Mouse (Mus musculus): ENCODE measurements around the gene Dazap2. TPM values are rescaled to one million over a fixed set of nuclear protein-coding genes. Genes with fewer than 3 reads are reported as not detected.

The Dazap2 gene
- polyA plus RNA-seq, 1 experiment, result 612 TPM

DNA sequence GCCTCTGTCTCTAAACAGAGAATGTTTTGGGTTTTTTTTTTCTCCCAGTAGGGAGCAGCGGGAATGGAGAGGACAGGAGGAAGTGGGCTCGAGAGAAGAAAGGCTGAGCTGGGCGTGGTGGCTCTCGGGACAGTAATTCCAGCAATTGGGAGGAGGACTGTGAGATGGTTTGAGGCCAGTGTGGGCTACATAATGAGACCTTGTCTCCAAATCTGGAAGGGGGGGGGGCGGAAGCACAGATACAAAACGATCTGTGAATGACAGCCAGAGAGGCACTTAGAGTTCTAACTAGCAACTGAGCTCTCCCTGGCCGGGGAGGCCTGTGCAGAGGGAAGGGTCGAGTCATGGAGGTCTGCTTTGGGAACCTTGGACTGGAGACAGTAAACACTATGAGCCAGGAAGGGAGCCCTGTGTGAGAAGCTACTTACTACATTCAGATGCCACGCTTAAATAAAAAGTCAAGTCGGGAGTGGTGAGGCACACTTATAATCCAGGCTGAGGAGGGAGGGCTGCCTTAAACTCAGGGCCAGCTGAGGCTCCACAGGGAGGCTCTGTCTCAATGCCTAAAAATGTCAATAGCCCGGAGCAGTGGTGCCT lies 12.7 kb downstream of the Dazap2 start:
- no peak overlapping the region for H3K4me3 ChIP-seq (ENCODE audit: extremely low read depth, insufficient read depth, insufficient read length)
- DNase-seq (ENCODE audit: low read depth in 1 of 2, low spot score in 2 of 2), result no peak
- WGBS, result 72% methylated on average over 11 of the region's 11 CpGs
- no peaks in the 10 kb centered on the region for H3K27me3 ChIP-seq (ENCODE audit: control insufficient read depth, insufficient read depth, low read length)
- H3K4me1 ChIP-seq (ENCODE audit: control insufficient read depth, insufficient read depth, insufficient read length), result peaks cover 12% of the 10 kb centered on the region; the same call in 1 of the 2 replicates
- TF ChIP-seq CTCF (IDR thresholded peaks at IDR 0.05; ENCODE audit: extremely low read depth, insufficient read depth, insufficient read length, insufficient replicate concordance) (no peak), POLR2A (IDR thresholded peaks at IDR 0.05; ENCODE audit: low read depth, low read length) (no peak)
- H3K36me3 ChIP-seq (ENCODE audit: control insufficient read depth, insufficient read depth, low read length), result no peaks in the 10 kb centered on the region
- no peak overlapping the region for H3K27ac ChIP-seq (ENCODE audit: insufficient read depth, low read length)

DNA sequence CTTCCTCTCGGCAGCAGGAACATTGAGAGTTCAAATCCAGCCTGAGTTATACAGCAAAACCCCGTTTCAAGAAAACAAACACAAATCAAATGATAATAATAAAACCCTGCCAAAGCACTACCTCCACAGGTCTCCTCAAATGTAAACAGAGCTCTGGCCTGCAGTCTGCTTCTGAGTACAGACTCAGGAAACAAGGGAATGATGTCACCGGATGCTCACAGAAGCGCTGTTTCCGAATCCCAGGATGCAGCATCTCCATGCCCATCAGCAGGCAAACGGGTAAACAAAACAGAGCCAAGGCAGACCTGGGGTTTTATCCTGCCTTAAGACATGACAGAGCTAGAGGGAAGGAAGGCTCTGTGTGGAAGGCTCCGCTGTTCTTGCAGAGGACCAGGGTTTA lies 13.6 kb downstream of the Dazap2 start:
- Histone ChIP-seq H3K27me3 (ENCODE audit: control insufficient read depth, insufficient read depth, low read length) (no peaks in the 10 kb centered on the region), H3K36me3 (ENCODE audit: control insufficient read depth, insufficient read depth, low read length) (no peaks in the 10 kb centered on the region), H3K4me1 (ENCODE audit: control insufficient read depth, insufficient read depth, insufficient read length) (peaks cover 17% of the 10 kb centered on the region; the same call in 1 of the 2 replicates), H3K4me3 (ENCODE audit: extremely low read depth, insufficient read depth, insufficient read length) (no peak overlapping the region), H3K27ac (ENCODE audit: insufficient read depth, low read length) (no peak overlapping the region)
- no peak for DNase-seq (ENCODE audit: low read depth in 1 of 2, low spot score in 2 of 2)
- 75% methylated on average over 7 of the region's 7 CpGs for WGBS
- TF ChIP-seq POLR2A (IDR thresholded peaks at IDR 0.05; ENCODE audit: low read depth, low read length) (no peak), CTCF (IDR thresholded peaks at IDR 0.05; ENCODE audit: extremely low read depth, insufficient read depth, insufficient read length, insufficient replicate concordance) (no peak)

DNA sequence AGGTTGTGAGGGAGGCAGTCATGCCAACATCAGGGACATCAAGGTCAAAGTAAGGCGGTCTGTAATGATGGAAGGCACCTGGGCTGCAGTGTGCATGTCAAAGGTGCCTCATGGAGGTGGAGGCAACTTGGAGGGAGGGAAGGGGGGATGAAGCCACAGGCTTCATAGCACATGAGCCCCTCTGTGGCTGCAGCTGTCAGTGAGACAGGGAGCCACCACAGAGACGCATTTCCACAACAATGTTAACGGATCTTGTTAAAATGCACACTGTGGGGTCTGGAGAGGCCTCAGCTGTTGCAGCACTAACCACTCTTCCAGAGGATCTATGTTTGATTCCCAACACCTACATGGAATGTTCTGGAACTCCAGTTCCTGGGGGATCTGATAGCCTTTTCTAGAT lies 15.0 kb downstream of the Dazap2 start:
- H3K4me1 ChIP-seq (ENCODE audit: control insufficient read depth, insufficient read depth, insufficient read length), result peaks cover 17% of the 10 kb centered on the region; the same call in 1 of the 2 replicates
- no peak for TF ChIP-seq POLR2A (IDR thresholded peaks at IDR 0.05; ENCODE audit: low read depth, low read length)
- TF ChIP-seq CTCF (IDR thresholded peaks at IDR 0.05; ENCODE audit: extremely low read depth, insufficient read depth, insufficient read length, insufficient replicate concordance), result no peak
- H3K4me3 ChIP-seq (ENCODE audit: extremely low read depth, insufficient read depth, insufficient read length), result no peak overlapping the region
- no peak for DNase-seq (ENCODE audit: low read depth in 1 of 2, low spot score in 2 of 2)
- no peaks in the 10 kb centered on the region for H3K36me3 ChIP-seq (ENCODE audit: control insufficient read depth, insufficient read depth, low read length)
- no peak overlapping the region for H3K27ac ChIP-seq (ENCODE audit: insufficient read depth, low read length)
- no peaks in the 10 kb centered on the region for H3K27me3 ChIP-seq (ENCODE audit: control insufficient read depth, insufficient read depth, low read length)
- WGBS, result 91% methylated on average over 3 of the region's 3 CpGs

DNA sequence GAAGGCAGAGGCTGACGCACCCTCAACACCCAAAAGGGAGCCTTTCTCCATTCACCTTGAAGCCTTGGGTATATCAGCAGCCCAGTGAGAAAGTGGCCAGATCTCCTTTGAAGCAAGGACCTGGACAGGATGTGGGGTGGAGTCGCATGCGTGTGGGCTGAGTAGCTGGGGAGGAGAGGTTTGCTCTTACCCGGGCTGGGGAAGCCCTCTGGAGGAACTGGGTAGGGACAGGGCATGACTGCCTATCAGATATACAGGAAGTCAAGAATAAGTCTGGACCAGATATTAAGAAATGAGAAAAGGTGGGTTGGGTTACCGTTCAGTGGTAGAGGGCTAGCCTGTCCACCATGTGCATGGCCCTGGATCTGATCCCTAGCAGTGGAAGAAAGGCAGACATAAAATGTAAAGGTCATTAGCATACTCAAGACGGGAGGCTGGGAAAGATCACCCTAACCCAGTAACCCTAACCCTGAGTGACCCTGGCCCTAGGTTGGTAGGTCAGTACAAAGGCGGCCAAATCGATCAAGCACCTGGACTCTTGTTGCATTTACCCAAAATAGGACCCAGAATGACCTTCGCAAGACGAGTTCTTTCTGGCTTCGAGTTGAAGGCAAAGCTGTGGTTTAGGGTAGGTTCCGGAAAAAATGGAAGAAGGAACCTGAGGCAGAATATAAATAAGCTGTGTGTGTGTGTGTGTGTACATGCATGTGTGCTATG lies 16.5 kb downstream of the Dazap2 start:
- TF ChIP-seq POLR2A (IDR thresholded peaks at IDR 0.05; ENCODE audit: low read depth, low read length), result no peak
- TF ChIP-seq CTCF (IDR thresholded peaks at IDR 0.05; ENCODE audit: extremely low read depth, insufficient read depth, insufficient read length, insufficient replicate concordance), result no peak
- H3K27ac ChIP-seq (ENCODE audit: insufficient read depth, low read length), result no peak overlapping the region
- 40% methylated on average over 12 of the region's 12 CpGs for WGBS
- peaks cover 19% of the 10 kb centered on the region for H3K4me1 ChIP-seq (ENCODE audit: control insufficient read depth, insufficient read depth, insufficient read length)
- 0 out of 2 replicates have a peak, but pooled peaks cover 3% of the 10 kb centered on the region for H3K27me3 ChIP-seq (ENCODE audit: control insufficient read depth, insufficient read depth, low read length)
- H3K36me3 ChIP-seq (ENCODE audit: control insufficient read depth, insufficient read depth, low read length), result no peaks in the 10 kb centered on the region
- no peak overlapping the region for H3K4me3 ChIP-seq (ENCODE audit: extremely low read depth, insufficient read depth, insufficient read length)
- DNase-seq (ENCODE audit: low read depth in 1 of 2, low spot score in 2 of 2), result no peak

DNA sequence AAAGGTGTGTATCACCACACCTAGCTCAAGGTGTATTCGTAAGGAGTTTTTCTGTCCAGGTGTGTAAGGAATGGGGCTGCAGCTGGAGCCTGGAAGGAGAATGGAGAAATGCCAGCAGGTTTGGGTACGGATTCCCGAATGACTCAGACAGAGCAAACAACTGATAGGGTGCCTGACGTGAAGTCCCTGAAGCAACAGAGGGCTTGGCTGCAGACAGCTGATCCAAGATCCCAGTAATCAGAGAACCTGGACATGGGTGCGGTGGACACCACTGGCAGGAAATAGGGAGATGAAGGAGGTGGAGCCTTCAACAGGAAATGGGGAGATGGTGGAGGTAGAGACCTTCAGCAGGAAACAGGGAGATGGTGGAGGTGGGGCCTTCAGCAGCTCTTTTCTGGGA lies 17.2 kb downstream of the Dazap2 start:
- H3K36me3 ChIP-seq (ENCODE audit: control insufficient read depth, insufficient read depth, low read length), result no peaks in the 10 kb centered on the region
- no peak overlapping the region for H3K27ac ChIP-seq (ENCODE audit: insufficient read depth, low read length)
- H3K4me1 ChIP-seq (ENCODE audit: control insufficient read depth, insufficient read depth, insufficient read length), result peaks cover 19% of the 10 kb centered on the region
- H3K27me3 ChIP-seq (ENCODE audit: control insufficient read depth, insufficient read depth, low read length), result 0 out of 2 replicates have a peak, but pooled peaks cover 5% of the 10 kb centered on the region
- no peak overlapping the region for H3K4me3 ChIP-seq (ENCODE audit: extremely low read depth, insufficient read depth, insufficient read length)
- DNase-seq (ENCODE audit: low read depth in 1 of 2, low spot score in 2 of 2), result no peak
- TF ChIP-seq CTCF (IDR thresholded peaks at IDR 0.05; ENCODE audit: extremely low read depth, insufficient read depth, insufficient read length, insufficient replicate concordance), result no peak
- TF ChIP-seq POLR2A (IDR thresholded peaks at IDR 0.05; ENCODE audit: low read depth, low read length), result no peak
- 86% methylated on average over 5 of the region's 5 CpGs for WGBS

DNA sequence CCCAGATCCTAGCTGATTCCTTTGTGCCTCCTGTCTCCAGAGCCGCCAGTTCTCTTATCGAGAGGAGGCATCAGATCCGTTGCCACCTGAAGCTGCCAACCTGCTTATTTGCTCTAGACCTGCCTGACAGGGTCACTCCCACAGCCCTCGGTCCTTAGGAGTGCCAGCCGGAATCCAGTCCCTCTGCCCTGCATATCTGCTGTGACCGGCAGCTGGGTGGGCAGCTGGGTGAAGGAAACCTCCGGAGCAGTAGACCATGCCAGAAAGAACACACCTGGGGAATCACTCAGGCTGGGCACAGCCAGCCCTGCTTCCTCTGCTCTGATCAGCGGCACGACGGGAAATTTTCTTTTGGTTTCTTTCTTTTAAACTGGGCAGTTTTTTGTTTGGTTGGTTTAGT lies 18.2 kb downstream of the Dazap2 start:
- H3K27me3 ChIP-seq (ENCODE audit: control insufficient read depth, insufficient read depth, low read length), result 0 out of 2 replicates have a peak, but pooled peaks cover 5% of the 10 kb centered on the region
- H3K4me1 ChIP-seq (ENCODE audit: control insufficient read depth, insufficient read depth, insufficient read length), result peaks cover 19% of the 10 kb centered on the region
- peak in 1 of 2 experiments; percentile 24 for DNase-seq (ENCODE audit: low read depth in 1 of 2, low spot score in 2 of 2)
- H3K27ac ChIP-seq (ENCODE audit: insufficient read depth, low read length), result no peak overlapping the region; the same call in 1 of the 2 replicates
- 53% methylated on average over 10 of the region's 10 CpGs for WGBS
- no peaks in the 10 kb centered on the region for H3K36me3 ChIP-seq (ENCODE audit: control insufficient read depth, insufficient read depth, low read length)
- TF ChIP-seq CTCF (IDR thresholded peaks at IDR 0.05; ENCODE audit: extremely low read depth, insufficient read depth, insufficient read length, insufficient replicate concordance) (no peak), POLR2A (IDR thresholded peaks at IDR 0.05; ENCODE audit: low read depth, low read length) (no peak)
- H3K4me3 ChIP-seq (ENCODE audit: extremely low read depth, insufficient read depth, insufficient read length), result no peak overlapping the region

DNA sequence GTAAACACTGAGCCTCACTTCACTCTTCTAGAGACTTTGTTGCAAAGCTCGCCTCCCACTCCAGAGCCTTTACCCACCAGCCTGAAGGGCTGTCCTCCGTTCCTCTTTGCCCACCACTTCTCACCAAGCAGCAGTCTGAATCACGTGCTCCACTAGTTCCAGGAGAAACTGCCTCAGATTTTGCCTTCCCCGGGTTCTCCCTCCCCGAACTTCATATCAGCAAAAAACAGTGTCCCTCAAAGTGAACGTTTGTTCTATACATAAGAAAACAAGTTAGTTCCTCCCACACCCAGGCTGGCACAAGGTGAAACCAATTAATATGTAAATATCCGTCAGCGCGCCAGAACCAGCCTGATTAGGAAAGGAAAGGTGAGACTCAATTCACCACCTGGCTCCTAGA lies 20.1 kb downstream of the Dazap2 start:
- TF ChIP-seq POLR2A (IDR thresholded peaks at IDR 0.05; ENCODE audit: low read depth, low read length) (no peak), CTCF (IDR thresholded peaks at IDR 0.05; ENCODE audit: extremely low read depth, insufficient read depth, insufficient read length, insufficient replicate concordance) (no peak)

More for the DNA sequence above, 20.1 kb downstream of the Dazap2 start:
- Histone ChIP-seq H3K4me3 (ENCODE audit: extremely low read depth, insufficient read depth, insufficient read length) (no peak overlapping the region), H3K27ac (ENCODE audit: insufficient read depth, low read length) (no peak overlapping the region), H3K4me1 (ENCODE audit: control insufficient read depth, insufficient read depth, insufficient read length) (peaks cover 19% of the 10 kb centered on the region), H3K27me3 (ENCODE audit: control insufficient read depth, insufficient read depth, low read length) (0 out of 2 replicates have a peak, but pooled peaks cover 5% of the 10 kb centered on the region), H3K36me3 (ENCODE audit: control insufficient read depth, insufficient read depth, low read length) (no peaks in the 10 kb centered on the region)
- DNase-seq (ENCODE audit: low read depth in 1 of 2, low spot score in 2 of 2), result no peak
- WGBS, result 11% methylated on average over 9 of the region's 9 CpGs

All from spleen, adult 2 months (tissue).